Mouse (Mus musculus): ENCODE measurements around the gene Cdk8. TPM values are rescaled to one million over a fixed set of nuclear protein-coding genes. Genes with fewer than 3 reads are reported as not detected.

The Cdk8 gene
- polyA plus RNA-seq, 1 experiment from 2014 or later, result 15.9 TPM

- ATAC-seq, result no peak
- no peak overlapping the region for H3K9ac ChIP-seq (ENCODE audit: low read length)
- H3K27me3 ChIP-seq (replicated peaks; ENCODE audit: control insufficient read depth, insufficient read depth, low read length), result no peaks in the 10 kb centered on the region
- H3K27ac ChIP-seq (ENCODE audit: low read depth, low read length), result no peak overlapping the region
- no peaks in the 10 kb centered on the region for H3K9me3 ChIP-seq (replicated peaks; ENCODE audit: control insufficient read depth, low read length)
- H3K4me3 ChIP-seq (ENCODE audit: low read depth, low read length), result no peak overlapping the region
- WGBS, result 94% methylated on average over 11 of the region's 11 CpGs
- no peak for DNase-seq (ENCODE audit: low spot score)
- peaks cover 49% of the 10 kb centered on the region for H3K36me3 ChIP-seq (ENCODE audit: control insufficient read depth, insufficient read depth, low read length)
- no peaks in the 10 kb centered on the region for H3K4me1 ChIP-seq (ENCODE audit: control insufficient read depth, insufficient read depth, low read length)
- no peak overlapping the region for H3K4me2 ChIP-seq (ENCODE audit: low read length)
Observed at GRCm38 (mm10) chr5:146293919-146294700, 63.1 kb downstream of the Cdk8 start.

GRCm38 (mm10) chr5:146294834-146295233, 63.8 kb downstream of the Cdk8 start:
- Histone ChIP-seq H3K4me2 (ENCODE audit: low read length) (no peak overlapping the region), H3K4me3 (ENCODE audit: low read depth, low read length) (no peak overlapping the region), H3K27me3 (replicated peaks; ENCODE audit: control insufficient read depth, insufficient read depth, low read length) (no peaks in the 10 kb centered on the region), H3K4me1 (ENCODE audit: control insufficient read depth, insufficient read depth, low read length) (no peaks in the 10 kb centered on the region), H3K27ac (ENCODE audit: low read depth, low read length) (no peak overlapping the region), H3K36me3 (ENCODE audit: control insufficient read depth, insufficient read depth, low read length) (peaks cover 52% of the 10 kb centered on the region), H3K9me3 (replicated peaks; ENCODE audit: control insufficient read depth, low read length) (no peaks in the 10 kb centered on the region), H3K9ac (ENCODE audit: low read length) (no peak overlapping the region)
- DNase-seq (ENCODE audit: low spot score) (no peak), ATAC-seq (no peak)
- 94% methylated on average over 5 of the region's 5 CpGs for WGBS

- ATAC-seq (no peak), DNase-seq (ENCODE audit: low spot score) (no peak)
- H3K27me3 ChIP-seq (replicated peaks; ENCODE audit: control insufficient read depth, insufficient read depth, low read length), result no peaks in the 10 kb centered on the region
- no peaks in the 10 kb centered on the region for H3K9me3 ChIP-seq (replicated peaks; ENCODE audit: control insufficient read depth, low read length)
- peaks cover 52% of the 10 kb centered on the region for H3K36me3 ChIP-seq (ENCODE audit: control insufficient read depth, insufficient read depth, low read length)
- no peak overlapping the region for H3K4me3 ChIP-seq (ENCODE audit: low read depth, low read length)
- H3K27ac ChIP-seq (ENCODE audit: low read depth, low read length), result no peak overlapping the region
- H3K4me1 ChIP-seq (ENCODE audit: control insufficient read depth, insufficient read depth, low read length), result no peaks in the 10 kb centered on the region
- no peak overlapping the region for H3K4me2 ChIP-seq (ENCODE audit: low read length)
- 88% methylated on average over 13 of the region's 13 CpGs for WGBS
- no peak overlapping the region for H3K9ac ChIP-seq (ENCODE audit: low read length)
Observed at GRCm38 (mm10) chr5:146298807-146299519, 67.9 kb downstream of the Cdk8 start.

GRCm38 (mm10) chr5:146299520-146299870, 68.5 kb downstream of the Cdk8 start:
- DNase-seq (ENCODE audit: low spot score) (no peak), ATAC-seq (no peak)
- WGBS, result 77% methylated on average over 8 of the region's 8 CpGs
- H3K36me3 ChIP-seq (ENCODE audit: control insufficient read depth, insufficient read depth, low read length), result peaks cover 49% of the 10 kb centered on the region
- no peaks in the 10 kb centered on the region for H3K9me3 ChIP-seq (replicated peaks; ENCODE audit: control insufficient read depth, low read length)
- no peaks in the 10 kb centered on the region for H3K27me3 ChIP-seq (replicated peaks; ENCODE audit: control insufficient read depth, insufficient read depth, low read length)
- H3K9ac ChIP-seq (ENCODE audit: low read length), result no peak overlapping the region
- no peak overlapping the region for H3K27ac ChIP-seq (ENCODE audit: low read depth, low read length)
- H3K4me2 ChIP-seq (ENCODE audit: low read length), result no peak overlapping the region
- H3K4me1 ChIP-seq (ENCODE audit: control insufficient read depth, insufficient read depth, low read length), result no peaks in the 10 kb centered on the region
- H3K4me3 ChIP-seq (ENCODE audit: low read depth, low read length), result no peak overlapping the region

- Histone ChIP-seq H3K9me3 (replicated peaks; ENCODE audit: control insufficient read depth, low read length) (no peaks in the 10 kb centered on the region), H3K36me3 (ENCODE audit: control insufficient read depth, insufficient read depth, low read length) (peaks cover 35% of the 10 kb centered on the region), H3K4me1 (ENCODE audit: control insufficient read depth, insufficient read depth, low read length) (no peaks in the 10 kb centered on the region), H3K27me3 (replicated peaks; ENCODE audit: control insufficient read depth, insufficient read depth, low read length) (no peaks in the 10 kb centered on the region), H3K27ac (ENCODE audit: low read depth, low read length) (no peak overlapping the region), H3K9ac (ENCODE audit: low read length) (no peak overlapping the region), H3K4me2 (ENCODE audit: low read length) (no peak overlapping the region), H3K4me3 (ENCODE audit: low read depth, low read length) (no peak overlapping the region)
- DNase-seq (ENCODE audit: low spot score), result peak; percentile 41
- 89% methylated on average over 5 of the region's 5 CpGs for WGBS
- no peak for ATAC-seq
Observed at GRCm38 (mm10) chr5:146303470-146303869, 72.4 kb downstream of the Cdk8 start.

GRCm38 (mm10) chr5:146307046-146307743, 76.2 kb downstream of the Cdk8 start:
- no peak overlapping the region for H3K27ac ChIP-seq (ENCODE audit: low read depth, low read length)
- H3K9ac ChIP-seq (ENCODE audit: low read length), result no peak overlapping the region
- no peaks in the 10 kb centered on the region for H3K27me3 ChIP-seq (replicated peaks; ENCODE audit: control insufficient read depth, insufficient read depth, low read length)
- ATAC-seq (no peak), DNase-seq (ENCODE audit: low spot score) (no peak)
- H3K4me1 ChIP-seq (ENCODE audit: control insufficient read depth, insufficient read depth, low read length), result no peaks in the 10 kb centered on the region
- H3K4me3 ChIP-seq (ENCODE audit: low read depth, low read length), result no peak overlapping the region
- 94% methylated on average over 8 of the region's 8 CpGs for WGBS
- 0 out of 2 replicates have a peak, but pooled peaks cover 6% of the 10 kb centered on the region for H3K36me3 ChIP-seq (ENCODE audit: control insufficient read depth, insufficient read depth, low read length)
- H3K9me3 ChIP-seq (replicated peaks; ENCODE audit: control insufficient read depth, low read length), result no peaks in the 10 kb centered on the region
- no peak overlapping the region for H3K4me2 ChIP-seq (ENCODE audit: low read length)

GRCm38 (mm10) chr5:146307744-146308096, 76.7 kb downstream of the Cdk8 start:
- Histone ChIP-seq H3K4me2 (ENCODE audit: low read length) (no peak overlapping the region), H3K27ac (ENCODE audit: low read depth, low read length) (no peak overlapping the region), H3K9me3 (replicated peaks; ENCODE audit: control insufficient read depth, low read length) (no peaks in the 10 kb centered on the region), H3K4me3 (ENCODE audit: low read depth, low read length) (no peak overlapping the region), H3K27me3 (replicated peaks; ENCODE audit: control insufficient read depth, insufficient read depth, low read length) (no peaks in the 10 kb centered on the region), H3K4me1 (ENCODE audit: control insufficient read depth, insufficient read depth, low read length) (no peaks in the 10 kb centered on the region), H3K36me3 (ENCODE audit: control insufficient read depth, insufficient read depth, low read length) (0 out of 2 replicates have a peak, but pooled peaks cover 6% of the 10 kb centered on the region), H3K9ac (ENCODE audit: low read length) (no peak overlapping the region)
- DNase-seq (ENCODE audit: low spot score) (no peak), ATAC-seq (no peak)
- 95% methylated on average over 4 of the region's 4 CpGs for WGBS

GRCm38 (mm10) chr5:146314538-146314937, 83.5 kb downstream of the Cdk8 start:
- 86% methylated on average over 6 of the region's 6 CpGs for WGBS
- H3K9ac ChIP-seq (ENCODE audit: low read length), result no peak overlapping the region
- H3K4me2 ChIP-seq (ENCODE audit: low read length), result no peak overlapping the region
- DNase-seq (ENCODE audit: low spot score) (no peak), ATAC-seq (no peak)
- no peaks in the 10 kb centered on the region for H3K27me3 ChIP-seq (replicated peaks; ENCODE audit: control insufficient read depth, insufficient read depth, low read length)
- 0 out of 2 replicates have a peak, but pooled peaks cover 2% of the 10 kb centered on the region for H3K4me1 ChIP-seq (ENCODE audit: control insufficient read depth, insufficient read depth, low read length)
- H3K36me3 ChIP-seq (ENCODE audit: control insufficient read depth, insufficient read depth, low read length), result no peaks in the 10 kb centered on the region
- H3K27ac ChIP-seq (ENCODE audit: low read depth, low read length), result no peak overlapping the region
- no peak overlapping the region for H3K4me3 ChIP-seq (ENCODE audit: low read depth, low read length)
- no peaks in the 10 kb centered on the region for H3K9me3 ChIP-seq (replicated peaks; ENCODE audit: control insufficient read depth, low read length)
